Mouse (Mus musculus) megakaryocyte, adult 5-6 weeks (primary cell): ENCODE results near the gene Sdk2. TPM values are rescaled to one million over a fixed set of nuclear protein-coding genes. Genes with fewer than 3 reads are reported as not detected.

Experiments used
- ATAC-seq: 2 replicates; pipeline ENCODE4 v1.8.0; 2016; ENCODE audit warnings: mild to moderate bottlenecking, inconsistent platforms; ENCODE audit not compliant: poor library complexity, severe bottlenecking
- total RNA-seq, 2 experiments: library from RNA; stranded (forward) in 1 of 2; stranded (reverse) in 1 of 2; fragments of 153-499, 151-499 nt in 1 of 2; fragments of 221-1000, 200-1000 nt in 1 of 2; gene quantifications; 2 replicates each; pipeline versions ENCODE4 v1.2.3 to v1.2.4; 2015 to 2017

The Sdk2 gene
- total RNA-seq, 2 experiments from 2014 or later, result 0.04 to 0.11 TPM

- ATAC-seq, result peak; percentile 9
Measured at GRCm38 (mm10) chr11:113748797-113749521, 317.9 kb downstream of the Sdk2 start.

GRCm38 (mm10) chr11:113747725-113748380, 319.0 kb downstream of the Sdk2 start:
- ATAC-seq, result no peak

GRCm38 (mm10) chr11:113747056-113747455, 319.8 kb downstream of the Sdk2 start:
- ATAC-seq, result peak; percentile 22; the same call in 1 of the 2 replicates

GRCm38 (mm10) chr11:113745961-113746360, 320.9 kb downstream of the Sdk2 start:
- ATAC-seq, result no peak

GRCm38 (mm10) chr11:113742998-113743397, 323.8 kb downstream of the Sdk2 start:
- no peak for ATAC-seq

- ATAC-seq, result no peak
Measured at GRCm38 (mm10) chr11:113740100-113740499, 326.7 kb downstream of the Sdk2 start.

- ATAC-seq, result no peak
Measured at GRCm38 (mm10) chr11:113739213-113739612, 327.6 kb downstream of the Sdk2 start.

- ATAC-seq, result peak; percentile 77
Measured at GRCm38 (mm10) chr11:113737912-113738311, 328.9 kb downstream of the Sdk2 start.

GRCm38 (mm10) chr11:113737553-113737854, 329.3 kb downstream of the Sdk2 start:
- no peak for ATAC-seq

- ATAC-seq, result no peak
Measured at GRCm38 (mm10) chr11:113736848-113737552, 329.8 kb downstream of the Sdk2 start.

- ATAC-seq, result no peak
Measured at GRCm38 (mm10) chr11:113735151-113735550, 331.7 kb downstream of the Sdk2 start.

- peak; percentile 79 for ATAC-seq
Measured at GRCm38 (mm10) chr11:113733631-113734364, 333.0 kb downstream of the Sdk2 start.

- ATAC-seq, result no peak
Measured at GRCm38 (mm10) chr11:113731945-113732612, 334.8 kb downstream of the Sdk2 start.

GRCm38 (mm10) chr11:113730879-113731278, 336.0 kb downstream of the Sdk2 start:
- ATAC-seq, result no peak

- ATAC-seq, result no peak
Measured at GRCm38 (mm10) chr11:113729917-113730316, 336.9 kb downstream of the Sdk2 start.

GRCm38 (mm10) chr11:113729239-113729638, 337.6 kb downstream of the Sdk2 start:
- ATAC-seq, result no peak

GRCm38 (mm10) chr11:113727992-113728391, 338.9 kb downstream of the Sdk2 start:
- ATAC-seq, result no peak

GRCm38 (mm10) chr11:113726994-113727888, 339.6 kb downstream of the Sdk2 start:
- no peak for ATAC-seq
